Mouse (Mus musculus) CH12.LX (cell line): ENCODE data around the gene Cacng4. TPM values are rescaled to one million over a fixed set of nuclear protein-coding genes. Genes with fewer than 3 reads are reported as not detected.

Source experiments
- DNase-seq: peaks from one replicate; pipeline ENCODE4 v3.0.0-alpha.2; 2013; ENCODE audit errors: extremely low read depth
- H3K27ac ChIP-seq: 2 replicates; pipeline ENCODE4 v1.5.1; 2012; ENCODE audit warnings: low read depth, mild to moderate bottlenecking, control low read depth, moderate library complexity; ENCODE audit not compliant: insufficient read depth
- H3K27me3 ChIP-seq: replicated peaks from 2 replicates; pipeline ENCODE3; 2012; ENCODE audit warnings: inconsistent platforms
- H3K36me3 ChIP-seq, 2 experiments: replicated peaks in 1 of 2; 2 replicates each; pipeline versions ENCODE3 to v1.6.1; 2012; ENCODE audit warnings: inconsistent platforms in 1 of 2, low read length in 1 of 2, mild to moderate bottlenecking in 1 of 2, mixed read lengths in 1 of 2, moderate library complexity in 1 of 2; ENCODE audit not compliant: control insufficient read depth in 1 of 2, insufficient read depth in 1 of 2
- H3K4me1 ChIP-seq, 2 experiments: 2 replicates each; pipeline ENCODE4 v1.6.1; 2012; ENCODE audit warnings: inconsistent platforms in 1 of 2, moderate library complexity in 1 of 2; ENCODE audit not compliant: insufficient read depth in 2 of 2, control insufficient read depth in 1 of 2
- H3K4me2 ChIP-seq: 2 replicates; pipeline ENCODE4 v1.6.1; 2012; ENCODE audit warnings: low read depth, mild to moderate bottlenecking, control low read depth; ENCODE audit not compliant: poor library complexity, insufficient read depth, severe bottlenecking
- H3K4me3 ChIP-seq, 3 experiments: fragments of 150-350 bp in 1 of 3; sonication (generic) in 1 of 3; replicated peaks in 1 of 3; 2 replicates each; pipeline versions ENCODE3 to v1.5.1; 2011 to 2012; ENCODE audit warnings: low read depth in 2 of 3, low read length in 2 of 3, mild to moderate bottlenecking in 2 of 3, moderate library complexity in 2 of 3, control low read depth in 1 of 3, improper control_type of control experiment in 1 of 3, inconsistent platforms in 1 of 3, mixed read lengths in 1 of 3; ENCODE audit not compliant: poor library complexity in 1 of 3
- H3K79me2 ChIP-seq: replicated peaks from 2 replicates; pipeline ENCODE4 v1.6.1; 2012; ENCODE audit warnings: mild to moderate bottlenecking, moderate library complexity; ENCODE audit not compliant: control insufficient read depth, poor library complexity, insufficient read depth, severe bottlenecking; ENCODE audit errors: extremely low read depth
- H3K9ac ChIP-seq: 2 replicates; pipeline ENCODE4 v1.6.1; 2012; ENCODE audit warnings: low read depth, mild to moderate bottlenecking, control low read depth, moderate library complexity; ENCODE audit not compliant: insufficient read depth
- H3K9me3 ChIP-seq: replicated peaks from 2 replicates; pipeline ENCODE3; 2012; ENCODE audit warnings: low read length, inconsistent platforms, mixed read lengths
- CHD1 ChIP-seq: IDR thresholded peaks from 2 replicates; pipeline ENCODE4 v1.6.1; 2012; ENCODE audit warnings: low read depth, low read length, improper control_type of control experiment, inconsistent platforms
- CTCF ChIP-seq, 2 experiments: IDR thresholded peaks in 1 of 2; conservative IDR thresholded peaks in 1 of 2; 2 replicates each; pipeline ENCODE4 v1.5.1; 2011 to 2012; ENCODE audit warnings: low read depth in 2 of 2, low read length in 2 of 2, improper control_type of control experiment in 1 of 2, inconsistent platforms in 1 of 2, mild to moderate bottlenecking in 1 of 2, moderate library complexity in 1 of 2
- E2F4 ChIP-seq: IDR thresholded peaks from 2 replicates; pipeline ENCODE4 v1.6.1; 2011; ENCODE audit warnings: low read depth, low read length, improper control_type of control experiment; ENCODE audit not compliant: insufficient replicate concordance
- ELF1 ChIP-seq: IDR thresholded peaks from 2 replicates; pipeline ENCODE4 v1.6.1; 2014; ENCODE audit warnings: low read depth, mild to moderate bottlenecking, inconsistent platforms, low read length, improper control_type of control experiment
- EP300 ChIP-seq: IDR thresholded peaks from 2 replicates; pipeline ENCODE4 v1.6.1; 2011; ENCODE audit warnings: low read length, improper control_type of control experiment
- ETS1 ChIP-seq: conservative IDR thresholded peaks from 2 replicates; pipeline ENCODE4 v1.6.1; 2012; ENCODE audit warnings: low read depth, mild to moderate bottlenecking, inconsistent platforms, low read length, improper control_type of control experiment, moderate library complexity
- HCFC1 ChIP-seq: IDR thresholded peaks from 2 replicates; pipeline ENCODE4 v1.6.1; 2012; ENCODE audit warnings: low read depth, mild to moderate bottlenecking, inconsistent platforms, low read length, improper control_type of control experiment
- JUN ChIP-seq: IDR thresholded peaks from 2 replicates; pipeline ENCODE4 v1.6.1; 2011; ENCODE audit warnings: low read depth, mild to moderate bottlenecking, low read length, improper control_type of control experiment, moderate library complexity; ENCODE audit not compliant: insufficient read depth
- JUND ChIP-seq: conservative IDR thresholded peaks from 2 replicates; pipeline ENCODE4 v1.6.1; 2011; ENCODE audit warnings: low read depth, low read length, improper control_type of control experiment
- KAT2A ChIP-seq: IDR thresholded peaks from 2 replicates; pipeline ENCODE4 v1.6.1; 2012; ENCODE audit warnings: low read length, improper control_type of control experiment, inconsistent platforms; ENCODE audit not compliant: insufficient replicate concordance
- MAFK ChIP-seq: IDR thresholded peaks from 2 replicates; pipeline ENCODE4 v1.6.1; 2011; ENCODE audit warnings: low read length, improper control_type of control experiment; ENCODE audit not compliant: insufficient replicate concordance
- MAZ ChIP-seq: IDR thresholded peaks from 2 replicates; pipeline ENCODE4 v1.6.1; 2012; ENCODE audit warnings: low read depth, mild to moderate bottlenecking, inconsistent platforms, low read length, improper control_type of control experiment, moderate library complexity
- NRF1 ChIP-seq: IDR thresholded peaks from 2 replicates; pipeline ENCODE4 v1.6.1; 2014; ENCODE audit warnings: low read depth, mild to moderate bottlenecking, inconsistent platforms, low read length, improper control_type of control experiment, moderate library complexity
- PAX5 ChIP-seq: IDR thresholded peaks from 2 replicates; pipeline ENCODE4 v1.6.1; 2012; ENCODE audit warnings: low read length, inconsistent platforms, mixed read lengths
- POLR2AphosphoS2 ChIP-seq: IDR thresholded peaks from 2 replicates; pipeline ENCODE4 v1.6.1; 2011; ENCODE audit warnings: low read depth, low read length, improper control_type of control experiment
- RAD21 ChIP-seq: IDR thresholded peaks from 2 replicates; pipeline ENCODE4 v1.6.1; 2011; ENCODE audit warnings: low read depth, mild to moderate bottlenecking, low read length, improper control_type of control experiment, moderate library complexity
- RCOR1 ChIP-seq: conservative IDR thresholded peaks from 2 replicates; pipeline ENCODE4 v1.6.1; 2012; ENCODE audit warnings: low read depth, mild to moderate bottlenecking, inconsistent platforms, low read length, improper control_type of control experiment
- SIN3A ChIP-seq: IDR thresholded peaks from 2 replicates; pipeline ENCODE4 v1.6.1; 2012; ENCODE audit warnings: low read length, improper control_type of control experiment, inconsistent platforms
- TBP ChIP-seq: conservative IDR thresholded peaks from 2 replicates; pipeline ENCODE4 v1.6.1; 2011; ENCODE audit warnings: low read depth, low read length, improper control_type of control experiment
- TCF12 ChIP-seq: IDR thresholded peaks from 2 replicates; pipeline ENCODE4 v1.6.1; 2014; ENCODE audit warnings: low read depth, mild to moderate bottlenecking, inconsistent platforms, low read length, improper control_type of control experiment
- UBTF ChIP-seq: IDR thresholded peaks from 2 replicates; pipeline ENCODE4 v1.6.1; 2012; ENCODE audit warnings: low read depth, mild to moderate bottlenecking, inconsistent platforms, low read length, improper control_type of control experiment, moderate library complexity
- USF1 ChIP-seq: IDR thresholded peaks from 2 replicates; pipeline ENCODE4 v1.6.1; 2014; ENCODE audit warnings: low read depth, mild to moderate bottlenecking, inconsistent platforms, low read length, improper control_type of control experiment
- USF2 ChIP-seq: conservative IDR thresholded peaks from 2 replicates; pipeline ENCODE4 v1.6.1; 2011; ENCODE audit warnings: low read depth, low read length, improper control_type of control experiment
- ZC3H11A ChIP-seq: IDR thresholded peaks from 2 replicates; pipeline ENCODE4 v1.6.1; 2012; ENCODE audit warnings: low read depth, mild to moderate bottlenecking, inconsistent platforms, low read length, improper control_type of control experiment
- ZKSCAN1 ChIP-seq: IDR thresholded peaks from 2 replicates; pipeline ENCODE4 v1.6.1; 2012; ENCODE audit warnings: low read depth, inconsistent platforms, low read length, improper control_type of control experiment, borderline replicate concordance
- ZMIZ1 ChIP-seq: IDR thresholded peaks from 2 replicates; pipeline ENCODE4 v1.6.1; 2012; ENCODE audit warnings: low read depth, mild to moderate bottlenecking, inconsistent platforms, low read length, improper control_type of control experiment
- dilution Hi-C: fragments of 300-500 bp; cut with MboI; formaldehyde crosslinking; loops from 2 replicates; pipeline ENCODE4 v1.14.3; 2020; ENCODE audit warnings: low sequenced_read_pairs; ENCODE audit not compliant: extremely low pct_unique_long_range_greater_than_20kb, extremely low pct_ligation_motif_present
- in situ Hi-C: fragments of 300-500 bp; cut with MboI; formaldehyde crosslinking; loops from 3 replicates; pipeline ENCODE4 v1.14.3; 2019; ENCODE audit warnings: low sequenced_read_pairs, low pct_ligation_motif_present, low pct_unique_long_range_greater_than_20kb, mixed read lengths
- polyA plus RNA-seq: library from polyadenylated mRNA; unstranded; fragments of >175 nt; gene quantifications from 2 replicates; pipeline ENCODE4 v1.2.1, GENCODE M21; 2012; ENCODE audit warnings: low read depth; ENCODE audit not compliant: insufficient read length
- total RNA-seq, 2 experiments: library from RNA; depleted of rRNA; stranded (reverse); fragments of 300-350 nt in 1 of 2; fragments of >200 nt in 1 of 2; gene quantifications; 2 replicates each; pipeline ENCODE4 v1.2.3; 2012 to 2014

Cacng4 gene
- total and polyA plus RNA-seq, 3 experiments = not detected

DNA sequence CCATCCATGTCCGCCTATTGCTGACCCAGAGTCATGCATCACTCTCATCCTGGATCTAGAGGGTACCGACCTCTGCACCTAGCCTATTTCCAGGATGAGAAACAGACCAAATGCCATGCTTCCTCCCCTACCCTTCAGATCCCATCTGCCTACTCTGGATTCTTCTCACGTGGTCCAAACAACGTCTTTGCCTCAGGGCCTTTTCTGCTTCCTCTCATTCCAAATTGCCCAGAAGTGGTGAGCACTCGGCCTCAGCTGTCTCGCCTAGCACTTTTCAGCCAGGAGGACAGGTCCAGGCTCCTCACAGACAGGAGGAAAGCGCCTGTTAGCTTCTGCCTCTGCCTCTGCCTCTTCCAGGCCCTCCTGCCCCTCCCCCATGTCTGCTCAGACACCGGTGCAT, 21.0 kb downstream of the Cacng4 start:
- Histone ChIP-seq H3K4me3 (no peak overlapping the region), H3K4me1 (0 out of 4 replicates have a peak, but pooled peaks cover 0 to 5% of the 10 kb centered on the region in 2 experiments), H3K27me3 (peaks cover 55% of the 10 kb centered on the region), H3K27ac (no peak overlapping the region), H3K4me2 (no peak overlapping the region), H3K9ac (no peak overlapping the region), H3K79me2 (no peaks in the 10 kb centered on the region), H3K9me3 (no peaks in the 10 kb centered on the region), H3K36me3 (no peaks in the 10 kb centered on the region)
- in situ Hi-C loops = no loop called here
- dilution Hi-C loops = no loop called here
- no peak for DNase-seq
- TF ChIP-seq ETS1 (no peak), ELF1 (no peak), JUND (no peak), KAT2A (no peak), USF1 (no peak), RAD21 (no peak), ZKSCAN1 (no peak), RCOR1 (no peak), MAFK (no peak), ZC3H11A (no peak), POLR2AphosphoS2 (no peak), UBTF (no peak), CHD1 (no peak), MAZ (no peak), ZMIZ1 (no peak), PAX5 (no peak), NRF1 (no peak), EP300 (no peak)

DNA sequence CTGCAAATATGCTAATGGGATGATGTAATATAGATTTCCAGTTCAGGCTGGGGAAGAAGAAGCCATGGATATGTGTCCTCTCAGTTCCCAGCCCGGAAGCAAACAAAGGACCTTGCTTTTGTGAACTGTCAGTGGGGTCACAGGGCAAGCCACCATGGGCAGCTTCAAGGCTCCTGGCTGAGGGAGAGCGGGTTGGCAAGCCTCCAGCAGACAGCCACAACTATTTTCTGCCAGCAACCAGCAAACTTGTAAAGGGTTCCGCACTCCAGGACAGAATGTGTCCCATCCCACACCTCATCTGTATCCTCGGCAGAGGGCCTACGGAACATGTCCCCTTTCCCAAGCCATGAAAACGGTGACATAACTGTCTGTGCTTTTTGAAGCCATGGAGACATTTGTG, 22.4 kb downstream of the Cacng4 start:
- H3K4me1 ChIP-seq = 0 out of 4 replicates have a peak, but pooled peaks cover 0 to 5% of the 10 kb centered on the region in 2 experiments
- no peak for DNase-seq
- dilution Hi-C loops = no loop called here
- no peak overlapping the region for H3K4me2 ChIP-seq
- no peak for TF ChIP-seq CHD1
- no peak for TF ChIP-seq CTCF (conservative IDR thresholded peaks at IDR 0.05 in 1 of 2, IDR thresholded peaks at IDR 0.05 in 1 of 2; ENCODE audit: low read depth in 2 of 2, low read length in 2 of 2)
- no peak for TF ChIP-seq SIN3A
- no peak for TF ChIP-seq JUN
- no peak for TF ChIP-seq KAT2A
- no peak for TF ChIP-seq HCFC1
- TF ChIP-seq TCF12 = no peak
- no peak for TF ChIP-seq TBP
- TF ChIP-seq E2F4 = no peak
- TF ChIP-seq ZKSCAN1 = no peak
- no peak for TF ChIP-seq POLR2AphosphoS2
- TF ChIP-seq NRF1 = no peak
- no peak for TF ChIP-seq EP300
- no peak for TF ChIP-seq USF2
- H3K9me3 ChIP-seq = no peaks in the 10 kb centered on the region
- H3K9ac ChIP-seq = no peak overlapping the region
- peaks cover 56% of the 10 kb centered on the region for H3K27me3 ChIP-seq
- H3K27ac ChIP-seq = no peak overlapping the region
- H3K79me2 ChIP-seq = no peaks in the 10 kb centered on the region
- in situ Hi-C loops = no loop called here
- no peaks in the 10 kb centered on the region for H3K36me3 ChIP-seq
- H3K4me3 ChIP-seq = no peak overlapping the region
